Mouse (Mus musculus): ENCODE data around the gene Tceal1. TPM values are rescaled to one million over a fixed set of nuclear protein-coding genes. Genes with fewer than 3 reads are reported as not detected.

Tceal1 gene
- polyA plus RNA-seq (2012) = not detected in 2 replicates

DNA sequence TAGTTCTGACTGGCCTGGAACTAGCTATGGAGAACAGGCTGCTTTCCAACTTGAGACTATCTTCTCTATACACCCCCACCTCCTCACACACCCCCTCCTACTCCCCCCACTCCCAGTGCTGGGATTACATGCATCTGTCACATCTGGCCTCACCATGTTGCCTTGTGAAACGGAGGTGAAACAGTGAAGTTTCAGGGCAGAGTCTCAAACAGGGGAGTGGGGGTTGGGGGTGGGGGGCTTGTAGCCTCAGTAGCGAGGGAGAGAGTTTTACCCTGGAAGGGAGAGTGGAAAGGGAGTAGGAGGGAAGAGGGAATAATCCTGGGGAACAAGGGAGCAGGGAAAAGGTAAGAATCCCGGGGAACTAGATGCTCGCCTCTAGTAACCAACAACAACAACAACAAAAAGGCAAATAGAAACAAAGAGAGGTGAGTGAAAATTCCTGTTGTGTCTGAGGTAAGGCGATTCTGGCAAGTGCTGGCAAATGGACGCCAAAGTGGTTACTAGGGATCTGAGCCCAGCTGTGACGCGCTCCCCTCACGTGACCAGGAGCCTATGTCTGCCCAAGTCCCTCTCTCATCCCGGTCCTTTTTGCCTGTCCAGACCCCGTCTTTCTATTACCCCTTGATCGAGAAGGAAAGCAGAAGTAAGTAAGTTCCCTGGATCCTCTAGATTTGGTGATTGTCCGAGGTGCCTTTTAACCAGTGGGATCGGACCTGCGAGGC, at the start of gene Tceal1:
Gene Tceal1, plus strand, starts transcription at position 537 of the 722 bp plus-strand sequence.
- no peak for TF ChIP-seq GATA1 (IDR thresholded peaks at IDR 0.05; ENCODE audit: low read length)

DNA sequence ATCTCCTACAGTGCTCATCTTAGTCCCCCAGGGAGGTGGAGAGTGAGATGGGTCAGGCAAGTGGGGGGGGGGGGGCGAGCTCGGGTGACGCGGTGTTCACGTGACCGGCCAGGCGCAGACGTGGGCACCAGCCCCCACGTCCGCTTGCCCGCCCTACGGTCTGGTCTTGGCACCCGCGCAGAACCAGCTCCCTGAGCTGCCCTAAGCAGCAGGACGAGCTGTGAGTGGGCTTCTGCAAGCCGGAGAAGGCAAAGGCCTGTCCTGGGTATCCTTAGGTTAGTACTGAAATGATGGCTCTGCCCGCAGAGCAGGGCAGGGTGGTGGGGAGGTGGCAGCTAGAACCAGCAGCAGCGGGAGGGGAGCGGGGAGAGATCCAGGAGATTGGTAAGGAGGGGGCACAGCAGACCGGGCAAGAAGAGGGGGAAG, 41.5 kb upstream of the Tceal1 start:
- no peak for TF ChIP-seq GATA1 (IDR thresholded peaks at IDR 0.05; ENCODE audit: low read length)

DNA sequence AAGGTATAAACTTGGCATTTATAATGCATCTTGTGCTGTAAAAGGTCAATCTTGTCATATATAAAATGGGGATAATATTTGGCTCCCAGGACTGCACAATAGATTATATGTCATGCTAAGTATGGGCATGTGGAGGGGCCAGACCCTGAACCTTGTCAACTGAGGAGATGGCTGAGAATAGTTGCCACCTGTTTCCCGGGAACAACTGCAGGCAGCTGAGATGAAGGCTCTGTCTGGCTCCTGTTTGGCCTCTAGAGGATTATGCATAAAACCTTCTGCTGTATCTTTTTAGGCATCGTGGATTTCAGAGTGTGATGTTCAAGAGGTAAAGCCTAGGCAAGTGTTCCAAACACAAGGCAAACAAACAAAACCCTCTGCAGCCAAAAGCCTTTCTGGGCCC, 39.0 kb upstream of the Tceal1 start:
- TF ChIP-seq GATA1 (IDR thresholded peaks at IDR 0.05; ENCODE audit: low read length) = no peak

DNA sequence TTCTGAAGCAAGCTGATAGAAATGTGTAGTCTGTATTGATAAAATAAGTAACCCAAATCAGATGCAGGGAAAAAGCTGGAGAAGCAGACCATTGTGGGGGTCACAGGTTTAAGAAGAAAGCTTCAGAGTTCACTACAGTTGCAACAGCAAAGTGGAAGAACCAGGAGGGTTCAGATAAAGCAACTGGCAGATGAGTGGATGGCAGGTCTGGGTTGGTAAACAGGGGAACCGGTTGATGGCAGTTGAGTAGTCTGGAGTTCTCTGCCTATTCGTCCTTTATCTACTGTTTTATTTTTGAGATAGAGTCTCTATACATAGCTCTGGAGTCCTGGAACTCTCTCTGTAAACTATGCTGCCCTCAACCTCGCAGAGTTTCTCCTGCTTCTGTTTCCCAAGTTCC, 26.8 kb upstream of the Tceal1 start:
- TF ChIP-seq GATA1 (IDR thresholded peaks at IDR 0.05; ENCODE audit: low read length) = no peak

DNA sequence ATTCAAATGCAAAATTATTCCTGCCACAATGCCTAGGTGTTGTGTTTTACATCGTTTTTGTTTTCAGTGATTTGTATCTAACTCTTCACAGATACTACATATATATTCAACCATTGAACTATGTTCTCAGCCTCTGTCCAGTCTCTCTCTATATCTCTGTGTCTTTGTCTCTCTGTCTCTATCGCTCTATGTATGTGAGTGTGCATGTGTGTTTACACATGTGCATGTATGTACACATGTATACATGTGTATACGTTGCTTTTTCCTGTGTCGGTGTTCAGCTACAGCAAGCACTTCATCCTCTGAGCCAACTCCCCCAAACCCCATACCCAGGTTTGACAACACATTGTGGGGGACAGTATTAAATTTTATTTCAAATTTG, 15.5 kb upstream of the Tceal1 start:
- TF ChIP-seq GATA1 (IDR thresholded peaks at IDR 0.05; ENCODE audit: low read length) = no peak

DNA sequence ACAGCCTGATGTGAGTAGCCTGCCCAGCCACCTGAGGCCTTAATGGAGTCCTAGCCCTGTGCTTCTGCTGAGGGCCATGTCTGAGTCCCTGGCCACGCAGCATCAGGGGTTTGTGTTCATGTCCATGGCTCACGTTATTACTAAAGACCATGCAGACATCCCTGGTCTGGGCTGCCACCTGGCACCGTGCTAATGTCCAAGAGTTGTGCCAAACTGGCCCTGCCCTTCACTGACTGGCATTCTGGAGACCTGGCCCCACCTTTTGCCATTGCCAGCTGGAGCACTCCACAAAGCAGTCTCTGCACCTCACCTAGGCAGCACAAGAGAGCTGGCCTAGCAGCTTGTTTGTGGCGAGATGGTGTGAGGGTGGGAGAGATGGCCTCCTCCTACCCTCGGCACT, 14.6 kb upstream of the Tceal1 start:
- TF ChIP-seq GATA1 (IDR thresholded peaks at IDR 0.05; ENCODE audit: low read length) = no peak

DNA sequence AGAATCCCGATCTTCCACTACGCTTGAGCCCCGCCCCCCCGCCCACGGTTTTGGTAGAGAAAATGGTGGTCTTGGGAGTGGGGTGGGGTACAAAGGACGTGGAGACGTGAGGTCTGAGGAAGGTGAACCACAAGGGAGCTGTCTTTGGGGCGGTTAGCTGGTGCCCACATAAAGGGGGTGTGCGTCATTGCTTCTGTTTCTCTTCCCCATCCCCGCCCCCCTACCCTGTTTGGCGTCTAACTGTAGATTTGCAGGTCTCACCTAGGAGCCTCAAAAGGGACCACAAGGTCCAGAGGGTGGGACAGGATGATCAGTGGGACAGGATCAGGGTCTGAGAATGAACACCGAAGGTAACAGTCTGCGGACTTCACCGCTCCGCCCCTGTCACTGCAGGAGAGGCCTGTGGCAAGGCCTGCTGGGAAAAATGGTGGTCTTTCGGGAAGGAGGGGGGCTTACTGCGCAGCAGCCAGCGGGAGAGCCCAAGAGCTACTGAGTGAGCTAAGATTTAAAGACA, 443 bp downstream of the Tceal1 start:
- TF ChIP-seq GATA1 (IDR thresholded peaks at IDR 0.05; ENCODE audit: low read length) = no peak

DNA sequence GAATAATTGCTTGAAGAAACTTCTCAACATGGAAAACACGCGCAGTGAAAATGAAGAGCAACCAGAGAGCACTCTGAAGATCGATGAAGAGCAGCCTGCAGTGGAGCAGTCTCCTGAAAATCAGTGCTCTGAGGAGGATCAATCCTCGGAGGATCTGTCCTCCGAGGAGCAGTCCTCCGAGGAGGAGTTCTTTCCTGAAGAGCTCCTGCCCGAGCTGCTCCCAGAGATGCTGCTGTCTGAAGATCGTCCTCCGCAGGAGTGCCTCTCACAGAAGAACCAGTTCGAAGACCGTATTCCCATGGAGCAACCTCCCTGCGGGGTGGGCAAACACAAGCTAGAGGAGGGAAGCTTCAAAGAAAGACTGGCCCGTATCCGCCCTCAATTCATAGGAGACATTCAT, 1.0 kb downstream of the Tceal1 start:
- no peak for TF ChIP-seq GATA1 (IDR thresholded peaks at IDR 0.05; ENCODE audit: low read length)

DNA sequence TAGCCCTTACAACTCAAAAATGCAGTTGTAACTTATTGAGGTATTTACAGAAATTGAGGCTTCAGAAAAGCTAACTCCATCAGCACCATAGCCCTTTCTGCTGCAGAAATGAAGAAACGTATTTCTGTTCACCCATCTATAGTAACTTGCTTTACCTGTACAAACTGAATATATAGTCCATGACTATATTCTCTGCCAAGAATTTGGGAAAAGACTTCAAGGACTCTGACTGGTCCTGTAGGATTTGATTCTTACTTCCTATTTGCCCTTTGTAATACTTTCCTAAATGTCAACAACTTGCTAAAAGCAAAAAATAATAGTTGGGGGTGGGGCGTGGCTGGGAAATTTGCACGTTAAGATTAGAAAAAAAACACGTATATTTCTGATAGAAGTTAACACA, 24.2 kb downstream of the Tceal1 start:
- TF ChIP-seq GATA1 (IDR thresholded peaks at IDR 0.05; ENCODE audit: low read length) = no peak

DNA sequence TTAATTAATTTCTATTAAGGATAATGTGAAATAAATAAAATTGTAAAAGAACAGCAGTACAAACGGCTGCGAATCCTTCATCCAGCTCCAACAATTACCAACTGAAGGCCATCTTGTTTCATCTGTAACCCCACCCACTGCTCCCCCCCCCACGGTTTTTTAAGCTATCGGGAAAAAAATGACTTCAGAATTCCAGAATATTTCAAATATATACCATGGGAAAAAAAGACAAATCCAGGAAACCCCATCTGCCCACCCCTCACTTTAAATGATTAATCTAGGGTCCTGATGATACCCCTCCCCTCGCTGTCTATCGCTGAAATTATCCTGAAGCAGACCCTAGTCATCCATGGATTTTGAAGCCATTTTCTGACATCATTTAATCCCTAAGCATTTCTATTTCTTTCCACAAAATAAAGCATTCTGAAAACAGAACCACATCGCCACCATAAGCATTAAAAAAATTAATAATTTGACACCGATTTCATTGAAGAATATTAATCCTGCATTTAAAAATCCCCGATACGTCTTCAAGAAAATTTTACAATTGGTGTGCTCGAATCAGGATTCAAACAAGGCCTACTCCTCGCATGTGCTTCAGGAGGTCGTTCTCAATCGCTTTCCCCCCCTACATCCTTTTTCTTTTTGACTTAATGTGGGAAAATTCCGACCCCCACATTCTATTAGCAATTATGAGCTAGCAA, 32.5 kb downstream of the Tceal1 start:
- TF ChIP-seq GATA1 (IDR thresholded peaks at IDR 0.05; ENCODE audit: low read length) = no peak

DNA sequence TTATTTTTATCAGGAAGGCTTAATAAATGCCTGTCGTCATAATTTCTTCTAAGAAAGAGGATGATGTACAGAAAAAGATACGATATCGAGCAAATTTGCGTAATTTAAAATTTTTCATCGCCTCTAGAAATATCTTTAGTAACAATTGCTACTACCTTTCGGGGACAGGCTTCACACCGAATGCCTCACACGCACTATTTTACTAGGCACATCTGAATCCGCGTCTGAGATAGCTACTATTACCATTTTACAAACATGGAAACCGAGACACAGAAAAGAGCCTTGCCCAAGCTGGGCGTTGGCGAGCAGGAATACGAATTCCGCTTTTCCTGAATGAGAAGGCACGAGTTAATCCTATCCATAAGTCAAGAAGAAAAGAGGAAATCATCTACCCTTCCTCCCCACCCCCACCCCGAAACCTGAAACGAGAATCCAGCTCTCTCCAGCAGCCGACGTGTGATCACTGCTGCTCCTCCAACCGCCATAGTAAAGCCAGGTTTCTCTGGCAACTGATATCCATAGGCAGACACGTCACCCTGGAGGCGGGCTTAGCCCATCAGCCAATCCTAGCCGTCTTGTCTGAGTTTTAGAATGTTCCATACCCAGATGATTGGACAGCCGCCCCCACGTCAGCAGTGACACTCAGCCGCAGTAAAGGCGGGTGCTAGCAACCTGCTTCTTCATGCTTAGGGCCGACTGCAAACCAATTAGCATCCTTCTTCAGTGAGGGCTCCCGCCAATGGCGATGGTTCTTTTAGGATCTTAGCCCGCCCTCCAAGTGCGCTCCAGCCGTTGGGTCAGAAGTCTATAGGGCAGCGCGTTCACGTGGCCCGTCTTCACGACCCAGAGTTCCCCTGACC, 33.2 kb downstream of the Tceal1 start:
- TF ChIP-seq GATA1 (IDR thresholded peaks at IDR 0.05; ENCODE audit: low read length) = no peak

DNA sequence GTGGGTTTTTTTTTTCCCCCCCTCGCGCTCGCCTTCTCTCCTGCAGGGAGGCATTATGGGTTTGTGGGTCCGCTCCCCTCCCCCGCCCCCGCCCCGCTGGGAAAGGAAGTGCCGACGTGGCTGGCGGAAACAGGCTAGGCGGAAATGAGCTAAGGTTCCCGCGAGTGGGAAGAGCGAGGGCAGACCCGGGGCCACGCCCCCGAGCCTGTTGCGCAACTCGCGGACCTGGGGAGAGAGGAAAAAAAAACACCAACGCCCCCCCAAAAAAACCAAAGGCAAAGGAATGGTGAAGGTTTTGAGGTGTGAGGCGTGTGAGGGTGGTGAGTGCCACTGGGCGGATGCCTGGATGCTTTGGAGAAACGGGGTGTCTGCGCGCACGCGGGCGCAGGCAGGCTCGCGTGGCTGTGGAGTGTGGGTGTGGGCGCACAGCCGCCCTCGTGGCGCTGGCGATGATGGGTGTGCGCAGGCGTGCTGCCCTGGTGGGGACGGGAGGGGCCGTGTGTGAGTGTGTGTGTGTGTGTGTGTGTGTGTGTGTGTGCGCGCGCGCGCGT, 33.9 kb downstream of the Tceal1 start:
- no peak for TF ChIP-seq GATA1 (IDR thresholded peaks at IDR 0.05; ENCODE audit: low read length)

DNA sequence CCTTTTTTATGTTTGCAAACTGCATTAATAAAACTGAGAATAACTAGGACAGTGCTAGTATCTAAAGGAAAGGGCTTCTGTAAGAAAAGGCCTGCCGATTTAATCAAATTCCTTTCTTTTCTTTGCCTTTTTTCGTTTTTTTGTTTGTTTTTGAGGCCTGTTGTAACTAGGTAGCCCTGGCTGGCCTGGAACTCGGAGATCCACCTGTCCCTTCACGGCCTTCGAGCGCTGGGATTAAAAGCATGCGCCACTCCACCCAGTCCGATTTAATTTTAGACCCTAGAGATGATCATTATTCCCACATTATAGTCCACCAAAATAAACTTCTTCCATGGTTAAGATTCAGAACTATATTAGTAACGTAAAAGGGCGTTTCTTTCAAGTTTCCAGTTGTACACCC, 34.5 kb downstream of the Tceal1 start:
- TF ChIP-seq GATA1 (IDR thresholded peaks at IDR 0.05; ENCODE audit: low read length) = no peak

DNA sequence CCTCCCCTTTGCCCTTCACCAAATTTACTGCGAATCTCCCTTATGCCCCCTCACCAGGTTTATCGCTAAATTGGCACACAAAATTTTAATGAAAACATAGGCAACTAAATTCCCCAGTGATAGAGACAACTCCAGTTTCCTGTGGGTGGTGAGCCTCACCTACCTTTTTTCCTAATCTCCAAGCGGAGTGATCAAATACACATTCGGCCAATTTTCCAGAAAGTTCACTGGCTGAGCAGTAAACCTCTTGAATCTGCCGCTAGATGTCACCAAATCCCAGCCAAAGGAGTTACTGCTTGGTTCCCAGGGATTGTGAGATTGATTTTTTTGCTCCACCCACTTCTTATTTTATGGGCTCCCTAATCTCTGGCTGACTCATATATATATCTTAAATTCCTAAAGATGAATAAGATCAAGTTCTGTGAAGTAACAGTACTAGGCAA, 34.9 kb downstream of the Tceal1 start:
- no peak for TF ChIP-seq GATA1 (IDR thresholded peaks at IDR 0.05; ENCODE audit: low read length)

DNA sequence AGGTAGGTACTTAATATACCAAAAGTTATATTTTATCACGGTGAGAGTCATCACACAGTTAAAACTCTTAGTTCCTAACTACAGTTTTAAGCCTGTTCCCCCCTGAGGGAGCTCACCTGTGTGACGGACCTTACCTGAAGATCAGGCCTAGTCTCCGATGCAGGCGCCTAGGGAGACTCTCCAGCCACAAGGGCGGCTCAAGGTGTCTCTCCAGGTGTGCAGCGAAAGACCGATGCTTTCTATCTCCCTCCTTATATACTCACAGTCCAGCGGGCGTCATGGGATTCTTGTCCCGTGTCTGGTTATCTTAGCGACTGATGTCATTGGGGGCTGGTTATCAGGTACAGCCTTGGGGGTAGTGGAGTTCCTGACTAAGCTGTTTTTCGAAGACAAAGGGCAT, 35.7 kb downstream of the Tceal1 start, which contains the start of gene Morf4l2:
Gene Morf4l2, minus strand, starts transcription at position 232 of the 400 bp plus-strand sequence.
- TF ChIP-seq GATA1 (IDR thresholded peaks at IDR 0.05; ENCODE audit: low read length) = no peak
